Comparison of ENCODE assay signal across 8 mouse cellular contexts in genomic region chr4:130738527-130738926, GRCm38 (mm10). TPM values are rescaled to one million over a fixed set of nuclear protein-coding genes. Genes with fewer than 3 reads are reported as not detected.
DNase-seq lines count a peak whose midpoint lies in the region; ATAC-seq lines count a peak whose summit lies in the region.

No protein-coding gene starts in this region.

- no peak overlapping the region for H3K27ac ChIP-seq in kidney, embryonic 15.5 days
- H3K27ac ChIP-seq in liver, embryonic 15.5 days (replicated peaks), result no peak overlapping the region; the same call in 1 of the 2 replicates

- no peak overlapping the region for H3K4me2 ChIP-seq in kidney, embryonic 15.5 days
- no peak overlapping the region for H3K4me2 ChIP-seq in liver, embryonic 15.5 days

- 67% methylated on average over 2 of the region's 2 CpGs for WGBS in kidney, embryonic 15.5 days
- WGBS in liver, embryonic 15.5 days (ENCODE audit: insufficient replicate concordance), result 56% methylated on average over 2 of the region's 2 CpGs

- H3K4me1 ChIP-seq in kidney, embryonic 15.5 days, result no peaks in the 10 kb centered on the region
- peaks cover 26% of the 10 kb centered on the region for H3K4me1 ChIP-seq in liver, embryonic 15.5 days (replicated peaks)

- H3K9me3 ChIP-seq in kidney, embryonic 15.5 days (replicated peaks), result no peaks in the 10 kb centered on the region
- H3K9me3 ChIP-seq in liver, embryonic 15.5 days (replicated peaks), result no peaks in the 10 kb centered on the region

- peaks cover 40% of the 10 kb centered on the region for H3K36me3 ChIP-seq in kidney, embryonic 15.5 days
- H3K36me3 ChIP-seq in liver, embryonic 15.5 days (replicated peaks), result peaks cover 72% of the 10 kb centered on the region

- no peaks in the 10 kb centered on the region for H3K27me3 ChIP-seq in kidney, embryonic 15.5 days
- no peaks in the 10 kb centered on the region for H3K27me3 ChIP-seq in liver, embryonic 15.5 days

- H3K4me3 ChIP-seq in kidney, embryonic 15.5 days (replicated peaks), result no peak overlapping the region
- no peak overlapping the region for H3K4me3 ChIP-seq in liver, embryonic 15.5 days (replicated peaks)

- DNase-seq in gastrocnemius, adult 18-20 months (ENCODE audit: low spot score), result peak; percentile 68
- DNase-seq in gastrocnemius, postnatal 25 days, result no peak
- DNase-seq in NIH3T3 (ENCODE audit: low read depth), result peak; percentile 79
- DNase-seq in cerebellum, postnatal 25 days, result peak; percentile 54 to 72
- peak; percentile 66 for DNase-seq in retina, postnatal 1 day

- ATAC-seq in granulocyte monocyte progenitor cell, adult 5-6 weeks (replicated peaks; ENCODE audit: poor library complexity, severe bottlenecking), result peak; percentile 71
- 0 out of 2 replicates have a peak, but pooled peaks have one; percentile 54 for ATAC-seq in kidney, embryonic 15.5 days (replicated peaks; ENCODE audit: low FRiP score)
- 0 out of 2 replicates have a peak, but pooled peaks have one; percentile 43 for ATAC-seq in liver, embryonic 15.5 days (ENCODE audit: insufficient read depth)

- no peak overlapping the region for H3K9ac ChIP-seq in kidney, embryonic 15.5 days
- no peak overlapping the region for H3K9ac ChIP-seq in liver, embryonic 15.5 days

RNA-seq across cellular contexts. Expression of gene Sdc3, which starts 53.8 kb away (rescaled TPM):
- total RNA-seq in gastrocnemius, adult 18-20 months (2021), result 10 to 100 TPM; 10.3 to 10.4 TPM
- total RNA-seq in gastrocnemius, postnatal 25 days (2021), result 10 to 100 TPM; 12.6 to 14.4 TPM
- 1.1 TPM in 1 of 2 replicates, not detected in the other for total RNA-seq in granulocyte monocyte progenitor cell, adult 5-6 weeks (2014; fragmentation: Nextera tagmentation)
- total RNA-seq in granulocyte monocyte progenitor cell, adult 5-6 weeks (2017), result 0.17 and 4.4 TPM in 2 replicates
- polyA plus RNA-seq in kidney, embryonic 15.5 days (2015; fragmentation: Nextera tagmentation; extraction: Ambion mirVana), result 22.3 and 26.5 TPM in 2 replicates
- 10.1 and 11.6 TPM in 2 replicates for polyA plus RNA-seq in liver, embryonic 15.5 days (2015; fragmentation: Nextera tagmentation; extraction: Ambion mirVana)
